Mouse (Mus musculus): ENCODE measurements at regions not wholly inside any gene's neighbourhood (a gene's known extent, or its start where the extent isn't known, plus 50 kb on each side); places are given as distances from the start of the nearest gene placed in this dataset.

GRCm38 (mm10) chr1:153962161-153962720 is 62.2 kb upstream of the Teddm2 start:
- no peak for DNase-seq

GRCm38 (mm10) chr1:153963744-153964342 is 63.8 kb upstream of the Teddm2 start:
- peak in 1 of 2 experiments; percentile 14 for DNase-seq

GRCm38 (mm10) chr1:153969401-153969800 is 69.4 kb upstream of the Teddm2 start:
- DNase-seq = no peak

DNA sequence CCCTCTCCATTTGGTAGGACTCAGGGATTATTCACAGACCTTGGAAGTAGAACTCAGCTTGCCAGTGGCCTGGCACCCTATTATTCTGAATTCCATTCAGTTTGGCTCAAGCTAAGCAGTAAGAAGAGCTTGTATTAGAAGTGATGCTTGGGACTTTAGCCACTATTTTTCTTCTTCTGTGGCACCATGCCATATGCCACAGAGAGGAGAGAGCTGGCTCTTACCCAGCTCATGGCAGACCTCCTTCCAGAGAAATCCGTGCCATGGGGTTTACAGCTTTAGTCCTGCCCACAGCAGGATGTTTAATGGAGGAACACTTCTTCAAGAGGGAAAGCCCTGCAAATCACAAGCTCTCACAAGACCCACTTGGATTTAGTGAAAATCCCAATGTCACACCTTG is 74.3 kb upstream of the Teddm2 start:
- DNase-seq = no peak

DNA sequence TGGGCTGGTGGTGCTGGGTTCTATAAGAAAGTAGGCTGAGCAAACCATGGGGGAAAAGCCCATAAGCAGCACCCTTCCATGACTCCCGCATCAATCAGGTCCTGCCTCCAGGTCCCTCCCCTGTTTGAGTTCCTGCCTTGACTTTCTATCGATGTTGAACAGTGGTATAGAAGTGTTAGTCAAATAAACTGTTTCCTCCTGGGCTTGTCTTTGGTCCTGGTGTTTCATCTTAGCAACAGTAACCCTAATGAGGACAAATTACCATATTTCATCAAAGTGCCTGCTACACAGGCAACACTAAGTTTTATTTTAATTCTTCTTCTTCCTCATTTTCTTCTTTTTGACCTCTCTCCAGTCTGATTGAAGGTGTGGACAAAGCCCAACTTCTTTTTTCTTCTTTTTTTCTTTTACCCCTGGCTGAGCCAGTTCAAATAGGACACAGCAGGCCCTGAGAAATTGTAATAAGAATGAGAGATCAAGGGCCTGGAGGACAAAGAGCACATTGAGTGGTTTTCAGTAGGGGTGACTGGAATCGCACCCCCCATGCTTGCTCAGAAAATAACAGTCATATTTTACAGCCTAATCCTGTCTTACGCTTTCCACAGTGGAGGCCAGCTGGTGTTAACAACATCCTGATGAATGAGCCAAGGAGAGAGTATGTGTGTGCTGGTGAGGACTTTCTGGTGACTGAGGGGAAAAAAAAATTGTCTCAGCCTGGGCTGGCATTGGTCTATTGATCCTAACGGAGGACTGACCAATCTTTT is 78.1 kb upstream of the Teddm2 start:
- no peak for DNase-seq

GRCm38 (mm10) chr1:153980886-153981285 is 80.9 kb upstream of the Teddm2 start:
- DNase-seq = no peak

DNA sequence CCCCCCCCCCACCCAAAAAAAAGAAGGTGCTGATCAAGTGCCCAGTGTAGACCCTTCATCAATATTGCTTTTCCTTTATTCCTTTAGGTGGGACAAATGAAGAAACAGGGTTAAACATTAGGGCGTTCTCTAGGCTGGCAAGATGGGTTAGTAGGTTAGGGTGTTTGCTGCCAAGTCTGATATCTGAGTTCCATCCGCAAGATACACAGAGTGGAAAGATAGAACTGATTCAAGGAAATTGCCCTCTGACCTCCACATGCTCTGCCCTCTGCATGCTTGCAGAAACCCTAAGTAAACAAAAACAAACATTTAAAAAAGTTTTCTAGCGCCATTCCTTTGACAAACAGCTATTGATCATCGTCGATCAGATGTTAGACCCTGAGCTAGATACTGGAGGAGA is 85.6 kb upstream of the Teddm2 start:
- DNase-seq = no peak

DNA sequence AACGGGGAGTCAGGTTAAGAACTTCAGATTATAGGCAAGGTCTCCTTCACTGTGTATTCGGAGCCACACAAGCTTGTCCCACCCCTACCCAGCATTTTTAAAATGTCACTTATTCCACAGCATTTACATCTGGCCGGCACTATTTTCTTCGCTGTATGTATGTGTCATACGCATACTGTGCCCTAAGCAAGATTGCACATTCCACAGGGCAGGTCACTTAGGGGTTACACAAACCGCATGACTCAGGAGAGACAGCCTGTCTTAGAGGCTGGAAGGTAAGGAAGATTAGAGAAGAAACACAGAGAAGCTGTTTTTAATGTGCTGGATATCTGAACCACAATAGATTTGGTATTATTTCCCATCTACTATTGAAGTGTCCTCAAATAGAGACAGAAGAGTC is 86.6 kb upstream of the Teddm2 start:
- no peak for DNase-seq

- DNase-seq = peak; percentile 9 to 16
Observed at GRCm38 (mm10) chr1:153988297-153988696, 88.3 kb upstream of the Teddm2 start.

DNA sequence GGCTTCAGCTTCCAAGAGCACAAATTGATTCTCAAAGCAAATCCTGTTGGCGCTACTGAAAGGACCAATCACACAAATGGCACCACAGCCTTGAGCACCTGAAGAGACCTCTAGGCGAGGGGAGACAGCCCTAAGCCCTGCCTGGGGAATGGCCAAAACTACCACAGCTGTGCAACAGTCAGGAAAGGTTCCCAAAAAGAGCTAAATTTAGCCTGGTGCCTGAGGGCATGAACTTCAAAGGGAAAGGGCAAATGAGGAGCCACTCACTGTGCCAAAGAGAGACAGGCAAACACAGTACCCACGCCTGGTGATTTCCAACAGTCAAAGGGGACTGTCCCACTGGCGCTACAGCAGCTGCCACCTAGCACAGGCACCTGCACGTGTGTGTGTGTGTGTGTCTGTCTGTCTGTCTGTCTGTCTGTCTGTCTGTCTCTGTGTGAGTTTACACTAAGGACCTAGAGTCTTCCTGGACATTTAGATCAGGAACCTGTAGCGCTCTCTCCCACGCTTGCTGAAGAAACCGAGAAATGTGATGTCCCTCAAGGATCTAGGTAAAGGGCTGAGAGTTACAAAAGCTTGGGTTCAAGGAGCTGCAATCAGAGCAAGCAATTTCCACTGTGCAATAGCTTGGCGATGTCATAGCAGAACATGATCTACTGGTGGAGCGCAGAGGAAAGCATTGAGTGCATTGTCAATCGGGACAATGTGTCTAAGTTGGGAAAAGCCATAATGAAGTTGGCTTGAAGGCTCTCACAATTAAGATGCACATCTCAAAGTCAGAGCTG is 90.8 kb upstream of the Teddm2 start:
- no peak for DNase-seq

DNA sequence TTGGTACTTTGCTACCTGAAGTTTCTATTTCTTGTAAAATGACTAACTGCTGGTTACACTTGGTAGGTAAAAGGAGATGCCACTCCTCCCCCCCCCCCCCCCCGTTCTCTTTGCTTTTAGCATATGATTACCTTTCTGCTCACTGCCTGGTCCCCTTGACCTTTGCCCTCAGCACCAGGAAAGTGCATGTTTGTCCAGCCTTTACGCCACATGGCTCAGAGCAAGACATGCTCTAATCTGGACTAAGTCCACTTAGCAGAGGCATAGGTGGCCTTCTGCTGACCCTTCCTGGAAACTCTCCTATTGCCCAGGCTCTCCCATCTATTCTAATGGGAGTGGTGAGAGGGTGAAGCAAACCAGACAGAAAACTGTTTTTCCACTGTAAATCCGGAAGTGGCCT is 92.4 kb upstream of the Teddm2 start:
- DNase-seq = peak; percentile 25 to 38

DNA sequence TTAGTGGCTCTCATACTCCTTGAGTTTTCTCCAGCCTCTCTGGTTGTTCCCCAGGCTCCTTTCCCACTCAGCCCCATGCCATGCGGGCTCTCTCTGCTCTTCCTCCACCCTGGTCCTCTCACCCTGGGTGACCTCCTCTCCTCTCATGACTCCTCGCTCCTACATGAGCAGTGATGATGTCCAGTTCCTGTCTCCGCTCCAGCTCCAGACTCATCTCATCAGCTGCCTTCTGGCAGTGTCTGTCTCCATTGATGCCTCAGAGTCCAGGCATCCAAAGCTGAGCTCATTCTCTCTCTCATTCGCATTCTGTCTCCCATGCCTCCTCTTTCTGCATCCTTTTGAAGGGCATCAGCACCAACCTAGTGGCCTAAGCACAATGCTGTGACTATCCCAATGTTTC is 94.8 kb upstream of the Teddm2 start:
- no peak for DNase-seq

DNA sequence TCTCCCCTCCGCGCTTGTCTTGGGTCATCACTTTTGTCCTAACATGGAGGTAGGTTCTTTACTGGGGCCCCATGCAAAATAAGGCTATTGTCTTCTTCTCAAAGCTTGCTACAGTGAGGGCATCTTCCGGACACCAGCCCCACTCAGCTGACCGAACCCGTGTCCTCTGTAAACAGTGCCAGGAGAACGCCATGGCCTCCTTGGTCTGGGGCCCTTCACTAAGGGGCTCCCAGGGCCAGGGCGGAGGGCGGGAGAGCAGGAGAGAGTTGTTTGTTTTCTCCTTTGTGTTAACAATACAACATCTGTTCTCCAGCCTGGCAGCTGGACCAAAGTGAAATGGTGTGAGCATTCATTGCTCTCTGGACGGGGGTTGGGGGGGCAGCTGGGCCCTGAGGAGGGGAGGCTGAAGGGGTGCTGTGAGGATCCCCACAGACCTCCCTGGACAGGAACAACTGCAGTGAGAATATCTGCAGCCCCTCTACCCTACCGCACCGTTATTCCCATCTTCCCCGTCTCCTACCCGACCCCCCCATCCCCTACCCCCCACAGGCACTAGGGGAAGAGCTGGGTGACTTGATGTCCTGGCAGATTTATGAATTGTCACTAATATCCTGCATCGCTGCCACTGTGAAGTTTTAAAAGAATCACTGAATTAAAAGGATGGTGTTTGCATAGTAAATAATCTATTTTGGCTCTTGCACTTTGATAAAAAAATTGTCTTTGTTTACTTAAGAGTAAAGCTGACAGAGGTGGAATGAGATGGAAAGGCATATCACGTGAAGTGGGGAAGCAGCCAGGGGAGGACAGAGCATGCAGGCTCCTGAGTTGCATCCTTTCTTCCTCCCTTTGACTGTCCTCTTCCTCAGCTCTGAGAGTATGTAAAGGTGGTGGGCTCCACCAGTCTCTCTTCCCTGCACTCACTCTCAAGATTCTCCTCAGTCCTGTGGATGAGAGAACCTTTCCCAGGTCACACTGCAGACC is 97.5 kb upstream of the Teddm2 start:
- no peak for DNase-seq

GRCm38 (mm10) chr1:153999776-154000175 is 99.7 kb upstream of the Teddm2 start:
- DNase-seq = no peak

DNA sequence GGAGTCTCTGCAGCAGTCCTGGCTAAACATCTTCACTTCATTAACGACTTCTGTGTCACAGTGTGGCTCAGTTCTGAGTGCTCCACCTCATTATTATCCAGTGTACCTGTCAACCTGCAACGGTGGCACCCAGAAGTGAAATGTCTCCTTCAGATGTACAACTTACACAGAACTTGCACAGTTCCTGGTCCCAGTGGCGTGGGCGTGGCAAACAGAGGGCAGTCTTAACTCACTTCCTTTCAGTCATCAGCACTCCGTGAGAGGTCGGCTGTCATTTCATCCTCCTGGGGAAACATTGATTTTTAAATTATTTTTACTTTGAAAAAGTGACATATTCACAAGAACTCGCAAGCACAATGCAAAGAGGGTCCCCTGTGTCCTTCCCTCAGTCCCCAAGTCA is 103.6 kb upstream of the Teddm2 start:
- peak in 1 of 2 experiments; percentile 9 for DNase-seq

GRCm38 (mm10) chr1:154004647-154005046 is 104.6 kb upstream of the Teddm2 start:
- no peak for DNase-seq

- no peak for DNase-seq
Observed at GRCm38 (mm10) chr1:154006055-154006454, 106.0 kb upstream of the Teddm2 start.

- no peak for DNase-seq
Observed at GRCm38 (mm10) chr1:154007440-154007839, 107.4 kb upstream of the Teddm2 start.

DNA sequence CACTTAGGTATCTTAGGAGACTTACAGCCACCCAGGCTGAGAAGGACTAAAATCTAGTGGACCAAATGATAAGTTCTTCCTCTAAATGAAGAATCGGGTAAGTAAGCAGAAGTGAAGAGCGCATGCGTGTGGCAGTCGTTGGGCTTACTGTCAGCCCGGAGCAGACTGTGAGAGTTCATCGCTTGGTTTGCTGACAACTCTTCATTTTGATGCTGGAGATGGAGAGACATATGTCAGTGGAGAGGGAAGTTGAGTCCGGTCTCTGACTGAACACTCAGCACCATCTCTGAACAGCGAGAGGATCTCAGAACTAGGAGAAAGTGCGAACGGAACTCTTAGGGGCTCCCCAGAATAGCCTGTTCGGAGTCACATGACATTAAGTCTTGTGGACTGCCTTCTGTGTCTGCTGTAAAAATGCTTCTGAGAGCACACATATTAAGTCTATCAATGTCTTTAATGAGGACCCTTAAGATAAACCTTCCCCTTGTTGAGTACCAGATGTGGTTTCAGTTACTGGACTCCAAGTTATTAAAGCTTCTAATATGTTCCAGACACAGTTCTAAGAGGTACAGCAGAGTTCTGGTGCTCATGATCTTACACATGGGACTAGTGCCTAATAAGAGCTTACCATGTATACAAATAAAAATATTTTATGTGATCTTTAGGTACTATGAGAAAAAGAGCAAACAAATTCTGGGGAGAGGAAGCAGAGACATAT is 108.7 kb upstream of the Teddm2 start:
- DNase-seq = no peak

DNA sequence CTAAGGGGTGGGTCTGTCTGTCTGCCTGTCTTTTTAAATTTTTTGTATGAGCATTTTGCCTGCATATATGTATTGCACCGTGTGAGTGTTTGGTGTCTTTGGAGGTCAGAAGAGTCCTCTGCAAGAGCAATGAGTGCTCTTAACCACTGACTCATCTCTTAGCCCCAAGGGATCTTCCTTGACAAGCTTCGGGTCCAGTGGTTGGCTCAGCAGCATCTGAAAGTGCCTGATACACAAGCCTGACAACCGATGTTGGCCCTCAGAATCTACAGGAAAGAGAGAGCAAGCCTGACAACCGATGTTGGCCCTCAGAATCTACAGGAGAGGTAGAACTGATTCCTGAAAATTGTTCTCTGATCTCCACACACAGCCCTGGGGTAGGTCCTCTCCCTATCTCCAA is 110.7 kb upstream of the Teddm2 start:
- DNase-seq = no peak

DNA sequence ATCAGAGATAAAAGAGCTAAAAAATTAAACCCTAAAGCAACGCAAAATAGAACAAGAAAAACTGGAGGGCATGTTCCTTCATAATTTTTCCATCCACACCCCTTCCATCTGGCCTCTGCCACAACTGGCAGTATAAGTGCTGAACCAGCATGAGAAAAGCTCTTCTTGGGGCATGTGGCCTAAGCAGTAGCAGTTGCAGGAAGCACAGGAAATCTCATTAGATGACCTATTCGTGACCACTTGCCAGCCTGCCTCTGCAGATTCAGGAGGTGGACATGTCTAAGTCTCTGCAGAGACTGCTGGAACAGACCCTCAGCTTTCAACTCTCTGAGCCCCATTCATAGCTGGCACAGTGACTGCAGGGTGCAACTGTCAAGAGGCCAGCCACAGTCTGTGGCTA is 116.5 kb upstream of the Teddm2 start:
- no peak for DNase-seq

DNA sequence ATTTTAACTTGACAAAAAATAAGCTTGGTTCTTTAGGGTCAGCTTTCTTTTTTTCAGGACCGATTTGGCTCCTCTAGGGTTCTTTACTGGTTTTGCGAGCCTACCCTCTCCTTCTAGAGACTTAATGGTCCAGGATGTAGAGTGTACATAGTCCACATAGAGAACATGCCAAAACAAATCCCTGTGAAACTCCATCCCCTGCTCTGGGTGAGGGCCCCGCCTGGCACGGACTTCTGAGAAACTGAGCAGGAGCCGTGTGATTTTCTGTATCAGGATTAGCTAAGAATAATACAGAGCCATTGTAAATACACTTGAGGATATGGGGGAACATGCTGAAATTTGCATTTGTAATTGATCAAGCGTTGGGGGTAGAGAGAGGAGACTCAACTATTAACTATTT is 118.2 kb upstream of the Teddm2 start:
- DNase-seq = no peak
